Mouse (Mus musculus): ENCODE data around the gene Bet1l. TPM values are rescaled to one million over a fixed set of nuclear protein-coding genes. Genes with fewer than 3 reads are reported as not detected.

Gene Bet1l
- polyA plus RNA-seq, 1 experiment from 2014 or later: 34.6 TPM

GRCm38 (mm10) chr7:140822731-140823130 is 34.6 kb downstream of the Bet1l start:
- Histone ChIP-seq H3K4me2 (no peak overlapping the region), H3K4me1 (peaks cover 10% of the 10 kb centered on the region; the same call in 1 of the 2 replicates), H3K36me3 (ENCODE audit: poor library complexity, severe bottlenecking) (no peaks in the 10 kb centered on the region), H3K9ac (no peak overlapping the region), H3K27me3 (0 out of 2 replicates have a peak, but pooled peaks cover 6% of the 10 kb centered on the region), H3K4me3 (no peak overlapping the region), H3K9me3 (replicated peaks) (no peaks in the 10 kb centered on the region), H3K27ac (no peak overlapping the region)
- WGBS: 91% methylated on average over 4 of the region's 4 CpGs
- no peak for ATAC-seq

DNA sequence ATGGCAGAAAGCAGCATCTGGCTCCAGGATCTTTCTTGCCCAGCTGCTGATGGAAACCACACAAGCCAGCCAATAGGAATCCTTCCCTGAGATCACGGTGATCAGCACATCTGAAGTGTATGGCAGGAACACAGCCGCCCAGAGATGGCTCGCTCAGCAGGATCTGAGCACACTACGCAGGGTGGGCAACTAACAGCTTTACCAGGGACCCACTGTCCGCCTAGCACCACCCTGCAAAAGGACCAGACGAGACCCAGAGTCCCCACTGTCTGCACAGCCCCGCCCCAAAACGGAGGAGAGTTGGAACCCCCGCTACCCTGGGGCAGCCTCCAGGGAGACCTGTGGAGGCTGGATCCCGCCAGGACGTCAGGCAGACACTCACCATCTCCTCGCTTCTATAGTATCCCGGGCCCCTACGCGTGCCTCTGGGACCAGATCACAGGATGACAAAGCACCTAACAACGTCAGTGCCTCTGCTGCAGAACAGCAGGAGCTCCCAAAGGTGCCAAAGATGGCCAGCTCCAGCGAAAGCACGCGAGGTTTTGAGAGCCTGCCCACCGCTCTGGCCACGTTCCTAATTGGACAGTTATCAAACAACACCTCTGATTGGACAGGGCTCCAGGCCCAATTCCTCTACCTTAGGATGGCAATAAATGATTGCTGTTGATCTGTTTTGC is 35.6 kb downstream of the Bet1l start, which contains the start of gene Zfp941:
Gene Zfp941, minus strand, starts transcription at position 526 of the 677 bp plus-strand sequence.
- peak; percentile 90 for ATAC-seq
- H3K4me3 ChIP-seq: peak within 1 kb of the TSS; percentile 51
- H3K9me3 ChIP-seq (replicated peaks): no peaks in the 10 kb centered on the region
- H3K27me3 ChIP-seq: 0 out of 2 replicates have a peak, but pooled peaks cover 4% of the 10 kb centered on the region
- peak within 1 kb of the TSS; percentile 68 for H3K27ac ChIP-seq
- peak within 1 kb of the TSS; percentile 69 for H3K9ac ChIP-seq
- H3K4me1 ChIP-seq: peaks cover 10% of the 10 kb centered on the region; the same call in 1 of the 2 replicates
- H3K36me3 ChIP-seq (ENCODE audit: poor library complexity, severe bottlenecking): no peaks in the 10 kb centered on the region
- under 1% methylated on average over 21 of the region's 21 CpGs for WGBS
- peak within 1 kb of the TSS; percentile 72 for H3K4me2 ChIP-seq

DNA sequence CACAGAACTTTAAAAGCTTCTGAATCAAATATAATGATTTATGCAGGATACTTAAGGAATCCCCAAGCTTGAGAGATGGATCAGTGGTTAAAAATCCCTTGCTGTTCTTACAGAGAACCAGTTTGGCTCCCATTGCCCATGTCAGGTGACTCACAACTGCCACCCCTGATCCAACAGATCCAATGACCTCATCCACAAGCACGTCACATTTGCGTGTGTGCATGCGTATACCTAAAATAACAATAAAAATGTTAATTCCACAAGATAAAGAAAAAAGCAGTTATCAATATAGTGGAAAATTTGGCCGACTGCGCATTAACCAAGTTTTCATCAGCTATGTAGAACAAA is 36.1 kb downstream of the Bet1l start:
- Histone ChIP-seq H3K36me3 (ENCODE audit: poor library complexity, severe bottlenecking) (no peaks in the 10 kb centered on the region), H3K4me1 (peaks cover 10% of the 10 kb centered on the region; the same call in 1 of the 2 replicates), H3K4me2 (peak overlapping the region; percentile 72), H3K9me3 (replicated peaks) (no peaks in the 10 kb centered on the region), H3K27ac (no peak overlapping the region; the same call in 1 of the 2 replicates), H3K27me3 (0 out of 2 replicates have a peak, but pooled peaks cover under 1% of the 10 kb centered on the region), H3K4me3 (peak overlapping the region; percentile 51), H3K9ac (peak overlapping the region; percentile 69; the same call in 1 of the 2 replicates)
- WGBS: 31% methylated on average over 5 of the region's 5 CpGs
- ATAC-seq: peak; percentile 62

DNA sequence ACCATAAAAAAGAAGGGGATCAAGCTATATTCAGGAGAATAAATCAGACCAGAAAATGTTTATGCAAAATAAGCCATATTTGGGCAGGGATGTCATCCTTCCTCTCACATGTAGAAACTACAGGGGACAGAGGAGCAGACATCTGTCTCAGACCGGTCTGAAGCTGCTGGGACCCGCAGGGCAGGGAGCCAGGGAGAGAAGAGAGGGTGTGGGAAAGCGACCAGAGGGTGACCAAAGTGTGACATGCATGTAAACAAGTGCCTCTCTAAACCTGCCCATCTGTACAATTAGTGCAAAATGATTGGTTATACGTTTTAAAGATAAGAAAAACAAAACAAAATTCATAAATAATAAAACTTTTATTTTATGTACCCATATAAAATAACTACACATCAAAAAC is 37.2 kb downstream of the Bet1l start:
- Histone ChIP-seq H3K27ac (no peak overlapping the region), H3K9ac (no peak overlapping the region), H3K36me3 (ENCODE audit: poor library complexity, severe bottlenecking) (no peaks in the 10 kb centered on the region), H3K4me3 (no peak overlapping the region), H3K9me3 (replicated peaks) (no peaks in the 10 kb centered on the region), H3K4me1 (peaks cover 10% of the 10 kb centered on the region; the same call in 1 of the 2 replicates), H3K27me3 (no peaks in the 10 kb centered on the region), H3K4me2 (no peak overlapping the region)
- no peak for ATAC-seq
- WGBS: 72% methylated on average over 4 of the region's 4 CpGs

- whole genome bisulfite sequencing: 93% methylated on average over 12 of the region's 12 CpGs
- peaks cover 29% of the 10 kb centered on the region for H3K36me3 ChIP-seq (ENCODE audit: poor library complexity, severe bottlenecking)
- H3K4me3 ChIP-seq: no peak overlapping the region
- H3K9ac ChIP-seq: no peak overlapping the region
- no peak for ATAC-seq
- H3K27ac ChIP-seq: no peak overlapping the region
- H3K9me3 ChIP-seq (replicated peaks): no peaks in the 10 kb centered on the region
- H3K4me2 ChIP-seq: no peak overlapping the region
- H3K4me1 ChIP-seq: no peaks in the 10 kb centered on the region
- H3K27me3 ChIP-seq: no peaks in the 10 kb centered on the region
These were observed 44.5 kb downstream of the Bet1l start for GRCm38 (mm10) chr7:140812850-140813249.

DNA sequence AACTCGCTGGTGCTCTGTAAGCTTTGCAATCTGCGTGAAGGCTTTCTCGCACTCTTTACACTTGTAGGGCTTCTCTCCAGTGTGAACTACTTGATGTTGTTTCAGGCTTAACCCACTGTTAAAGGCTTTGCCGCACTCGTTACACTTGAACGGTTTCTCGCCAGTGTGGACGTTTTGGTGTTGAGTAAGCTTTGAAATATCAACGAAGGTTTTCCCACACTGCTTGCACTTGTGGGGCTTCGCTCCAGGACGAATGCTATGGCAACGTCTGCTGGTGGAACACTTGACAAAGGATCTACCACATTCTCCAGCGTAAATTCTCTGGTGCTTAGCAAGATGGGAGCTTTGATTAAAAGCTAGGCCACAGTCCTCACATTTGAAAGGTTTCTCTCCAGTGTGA is 45.7 kb downstream of the Bet1l start:
- ATAC-seq: no peak
- Histone ChIP-seq H3K9me3 (replicated peaks) (no peaks in the 10 kb centered on the region), H3K4me1 (no peaks in the 10 kb centered on the region), H3K27me3 (no peaks in the 10 kb centered on the region), H3K4me3 (no peak overlapping the region), H3K4me2 (no peak overlapping the region), H3K27ac (no peak overlapping the region), H3K9ac (no peak overlapping the region), H3K36me3 (ENCODE audit: poor library complexity, severe bottlenecking) (peaks cover 29% of the 10 kb centered on the region)
- 87% methylated on average over 13 of the region's 13 CpGs for WGBS

GRCm38 (mm10) chr7:140810496-140810895 is 46.9 kb downstream of the Bet1l start:
- Histone ChIP-seq H3K9ac (no peak overlapping the region), H3K4me2 (no peak overlapping the region), H3K4me3 (no peak overlapping the region), H3K36me3 (ENCODE audit: poor library complexity, severe bottlenecking) (peaks cover 29% of the 10 kb centered on the region), H3K4me1 (no peaks in the 10 kb centered on the region), H3K27ac (no peak overlapping the region), H3K27me3 (no peaks in the 10 kb centered on the region), H3K9me3 (replicated peaks) (no peaks in the 10 kb centered on the region)
- no peak for ATAC-seq
- 94% methylated on average over 6 of the region's 6 CpGs for WGBS

DNA sequence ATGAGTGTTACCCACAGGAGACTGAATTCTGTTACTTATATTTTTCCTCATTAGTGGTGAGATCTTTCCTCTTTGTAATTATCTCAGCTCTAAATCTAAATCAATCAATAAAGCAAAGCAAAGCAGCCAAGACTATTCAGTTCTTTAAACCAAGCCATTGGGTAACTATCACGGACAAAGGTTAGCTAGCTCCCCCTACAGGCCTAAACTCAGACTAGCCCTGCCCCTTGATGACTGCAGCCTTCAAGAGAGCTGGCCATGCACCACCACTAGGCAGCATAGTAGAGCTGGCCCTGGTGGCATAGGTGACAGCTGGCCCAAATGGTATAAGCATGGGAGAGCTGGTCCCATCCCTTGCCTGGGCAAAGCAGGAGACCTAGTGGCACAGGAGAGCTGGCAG is 51.7 kb downstream of the Bet1l start:
- peaks cover 6% of the 10 kb centered on the region for H3K36me3 ChIP-seq (ENCODE audit: poor library complexity, severe bottlenecking)
- H3K4me2 ChIP-seq: no peak overlapping the region
- 10% methylated on average over 1 of the region's 1 CpGs for WGBS
- H3K9ac ChIP-seq: no peak overlapping the region
- H3K27me3 ChIP-seq: no peaks in the 10 kb centered on the region
- no peak overlapping the region for H3K27ac ChIP-seq
- H3K4me1 ChIP-seq: no peaks in the 10 kb centered on the region
- no peaks in the 10 kb centered on the region for H3K9me3 ChIP-seq (replicated peaks)
- ATAC-seq: no peak
- no peak overlapping the region for H3K4me3 ChIP-seq

Other genes starting within 250 kb of the Bet1l start
- gene Olfr61, start 228.6 kb downstream of the Bet1l start, polyA plus RNA-seq (2015; fragmentation: Nextera tagmentation; extraction: Ambion mirVana): not detected in 2 replicates
- gene Olfr53, start 211.1 kb downstream of the Bet1l start, polyA plus RNA-seq (2015; fragmentation: Nextera tagmentation; extraction: Ambion mirVana): not detected in 2 replicates
- 0.01 TPM in 1 of 2 replicates, not detected in the other for gene Olfr539, start 197.6 kb downstream of the Bet1l start, polyA plus RNA-seq (2015; fragmentation: Nextera tagmentation; extraction: Ambion mirVana)
- not detected in 2 replicates for gene Olfr45, start 175.6 kb downstream of the Bet1l start, polyA plus RNA-seq (2015; fragmentation: Nextera tagmentation; extraction: Ambion mirVana)
- not detected in 2 replicates for gene Olfr541, start 160.3 kb downstream of the Bet1l start, polyA plus RNA-seq (2015; fragmentation: Nextera tagmentation; extraction: Ambion mirVana)
- gene Cyp2e1, start 93.8 kb downstream of the Bet1l start, polyA plus RNA-seq (2015; fragmentation: Nextera tagmentation; extraction: Ambion mirVana): not detected in 2 replicates
- 0.28 TPM in 1 of 2 replicates, not detected in the other for gene Syce1, start 69.7 kb downstream of the Bet1l start, polyA plus RNA-seq (2015; fragmentation: Nextera tagmentation; extraction: Ambion mirVana)
- 8.7 and 10.6 TPM in 2 replicates for gene Zfp941, start 35.4 kb downstream of the Bet1l start, polyA plus RNA-seq (2015; fragmentation: Nextera tagmentation; extraction: Ambion mirVana)
- gene Urah, start 22.6 kb downstream of the Bet1l start, polyA plus RNA-seq (2015; fragmentation: Nextera tagmentation; extraction: Ambion mirVana): not detected in 2 replicates
- gene Scgb1c1, start 12.0 kb downstream of the Bet1l start, polyA plus RNA-seq (2015; fragmentation: Nextera tagmentation; extraction: Ambion mirVana): not detected in 2 replicates
- gene Odf3, start 9.8 kb downstream of the Bet1l start, polyA plus RNA-seq (2015; fragmentation: Nextera tagmentation; extraction: Ambion mirVana): not detected in 2 replicates
- not detected in 2 replicates for gene Gm45785, start 1.2 kb downstream of the Bet1l start, polyA plus RNA-seq (2015; fragmentation: Nextera tagmentation; extraction: Ambion mirVana)
- gene Ric8a, start 620 bp downstream of the Bet1l start, polyA plus RNA-seq (2015; fragmentation: Nextera tagmentation; extraction: Ambion mirVana): 65.7 and 80.4 TPM in 2 replicates
- 310 and 318 TPM in 2 replicates for gene Psmd13, start 24.4 kb upstream of the Bet1l start, polyA plus RNA-seq (2015; fragmentation: Nextera tagmentation; extraction: Ambion mirVana)
- 29.4 and 31.0 TPM in 2 replicates for gene Sirt3, start 24.7 kb upstream of the Bet1l start, polyA plus RNA-seq (2015; fragmentation: Nextera tagmentation; extraction: Ambion mirVana)
- gene Cox8b, start 42.9 kb upstream of the Bet1l start, polyA plus RNA-seq (2015; fragmentation: Nextera tagmentation; extraction: Ambion mirVana): not detected in 2 replicates
- gene Nlrp6, start 63.3 kb upstream of the Bet1l start, polyA plus RNA-seq (2015; fragmentation: Nextera tagmentation; extraction: Ambion mirVana): 0.22 and 0.28 TPM in 2 replicates
- gene Pgghg, start 83.8 kb upstream of the Bet1l start, polyA plus RNA-seq (2015; fragmentation: Nextera tagmentation; extraction: Ambion mirVana): 8.2 and 9.4 TPM in 2 replicates
- 0.45 and 0.64 TPM in 2 replicates for gene Ifitm5, start 92.7 kb upstream of the Bet1l start, polyA plus RNA-seq (2015; fragmentation: Nextera tagmentation; extraction: Ambion mirVana)
- gene Gm45717, start 98.4 kb upstream of the Bet1l start, polyA plus RNA-seq (2015; fragmentation: Nextera tagmentation; extraction: Ambion mirVana): not detected in 2 replicates
- 147 and 153 TPM in 2 replicates for gene Ifitm2, start 98.4 kb upstream of the Bet1l start, polyA plus RNA-seq (2015; fragmentation: Nextera tagmentation; extraction: Ambion mirVana)
- gene Ifitm1, start 109.6 kb upstream of the Bet1l start, polyA plus RNA-seq (2015; fragmentation: Nextera tagmentation; extraction: Ambion mirVana): 2.7 and 4.8 TPM in 2 replicates
- 12.7 and 18.1 TPM in 2 replicates for gene Ifitm3, start 153.2 kb upstream of the Bet1l start, polyA plus RNA-seq (2015; fragmentation: Nextera tagmentation; extraction: Ambion mirVana)
- not detected in 2 replicates for gene Ifitm6, start 160.3 kb upstream of the Bet1l start, polyA plus RNA-seq (2015; fragmentation: Nextera tagmentation; extraction: Ambion mirVana)
- gene Gm17387, start 171.6 kb upstream of the Bet1l start, polyA plus RNA-seq (2015; fragmentation: Nextera tagmentation; extraction: Ambion mirVana): not detected in 2 replicates
- gene B4galnt4, start 203.5 kb upstream of the Bet1l start, polyA plus RNA-seq (2015; fragmentation: Nextera tagmentation; extraction: Ambion mirVana): 33.0 and 34.7 TPM in 2 replicates
- gene Pkp3, start 220.6 kb upstream of the Bet1l start, polyA plus RNA-seq (2015; fragmentation: Nextera tagmentation; extraction: Ambion mirVana): 0.25 TPM in 1 of 2 replicates, not detected in the other
- 1.5 and 1.7 TPM in 2 replicates for gene Sigirr, start 243.0 kb upstream of the Bet1l start, polyA plus RNA-seq (2015; fragmentation: Nextera tagmentation; extraction: Ambion mirVana)

Data from forebrain, embryonic 13.5 days (tissue).